Mouse (Mus musculus) neural tube, embryonic 12.5 days (tissue): ENCODE data around the gene Pmp22. TPM values are rescaled to one million over a fixed set of nuclear protein-coding genes. Genes with fewer than 3 reads are reported as not detected.

Experiments
- ATAC-seq: fragments of 200-750 bp; cut with Nextera tagmentation; 2 replicates; pipeline ENCODE4 v1.8.0; 2017; ENCODE audit warnings: low read depth, mild to moderate bottlenecking, moderate TSS enrichment, moderate library complexity; ENCODE audit not compliant: low FRiP score
- H3K27ac ChIP-seq: fragments of 300-500 bp; sonication (generic); 2 replicates; pipeline ENCODE4 v1.5.1; 2016
- H3K27me3 ChIP-seq: fragments of 300-500 bp; sonication (generic); replicated peaks from 2 replicates; pipeline ENCODE4 v1.6.1; 2016; ENCODE audit warnings: mild to moderate bottlenecking
- H3K36me3 ChIP-seq: fragments of 300-500 bp; sonication (generic); 2 replicates; pipeline ENCODE4 v1.6.1; 2016; ENCODE audit warnings: mild to moderate bottlenecking
- H3K4me1 ChIP-seq: fragments of 300-500 bp; sonication (generic); 2 replicates; pipeline ENCODE4 v1.6.1; 2016
- H3K4me2 ChIP-seq: fragments of 300-500 bp; sonication (generic); replicated peaks from 2 replicates; pipeline ENCODE4 v1.6.1; 2016; ENCODE audit warnings: mild to moderate bottlenecking
- H3K4me3 ChIP-seq: fragments of 300-500 bp; sonication (generic); 2 replicates; pipeline ENCODE4 v1.5.1; 2016
- H3K9ac ChIP-seq: fragments of 300-500 bp; sonication (generic); 2 replicates; pipeline ENCODE4 v1.6.1; 2016; ENCODE audit warnings: mild to moderate bottlenecking
- H3K9me3 ChIP-seq: fragments of 300-500 bp; sonication (generic); 2 replicates; pipeline ENCODE4 v1.6.1; 2016; ENCODE audit warnings: mild to moderate bottlenecking
- WGBS: fragments of 180-500 bp; shearing (Covaris S2); methylation state at CpG from one replicate; pipeline ENCODE4 v1.1.7; 2016; 5-methylcytosine and 5-hydroxymethylcytosine counted together
- polyA plus RNA-seq: library from polyadenylated mRNA; unstranded; fragments of >200 nt; fragmentation: Nextera tagmentation; extraction: Ambion mirVana; gene quantifications from 2 replicates; pipeline ENCODE4 v1.2.1, GENCODE M21; 2016

Gene Pmp22
- polyA plus RNA-seq, 1 experiment from 2014 or later = 29.8 TPM

DNA sequence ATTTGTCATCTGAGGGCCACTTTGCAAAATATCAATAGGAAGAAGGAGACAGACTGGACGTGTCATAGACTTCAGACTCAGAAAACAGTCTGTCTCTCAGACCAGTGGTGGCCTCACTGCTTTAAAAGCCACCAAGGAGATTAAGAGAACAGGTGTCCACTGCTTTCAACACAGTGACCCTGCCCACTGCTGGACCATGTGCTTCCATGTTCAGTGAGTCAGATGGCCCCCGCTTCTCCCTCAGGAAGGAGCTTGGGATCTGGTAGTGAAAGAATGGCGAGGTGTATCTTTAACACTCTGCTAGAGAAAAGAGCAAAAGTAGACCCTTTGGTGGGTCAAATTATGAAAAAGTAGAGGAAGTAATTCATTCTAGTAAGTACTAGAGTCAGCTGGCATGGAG, 18.5 kb upstream of the Pmp22 start:
- no peaks in the 10 kb centered on the region for H3K9me3 ChIP-seq
- no peak overlapping the region for H3K4me2 ChIP-seq
- 87% methylated on average over 3 of the region's 3 CpGs for WGBS
- H3K4me1 ChIP-seq = no peaks in the 10 kb centered on the region
- no peak overlapping the region for H3K27ac ChIP-seq
- no peak for ATAC-seq
- no peak overlapping the region for H3K9ac ChIP-seq
- no peaks in the 10 kb centered on the region for H3K36me3 ChIP-seq
- H3K27me3 ChIP-seq = no peaks in the 10 kb centered on the region
- H3K4me3 ChIP-seq = no peak overlapping the region

DNA sequence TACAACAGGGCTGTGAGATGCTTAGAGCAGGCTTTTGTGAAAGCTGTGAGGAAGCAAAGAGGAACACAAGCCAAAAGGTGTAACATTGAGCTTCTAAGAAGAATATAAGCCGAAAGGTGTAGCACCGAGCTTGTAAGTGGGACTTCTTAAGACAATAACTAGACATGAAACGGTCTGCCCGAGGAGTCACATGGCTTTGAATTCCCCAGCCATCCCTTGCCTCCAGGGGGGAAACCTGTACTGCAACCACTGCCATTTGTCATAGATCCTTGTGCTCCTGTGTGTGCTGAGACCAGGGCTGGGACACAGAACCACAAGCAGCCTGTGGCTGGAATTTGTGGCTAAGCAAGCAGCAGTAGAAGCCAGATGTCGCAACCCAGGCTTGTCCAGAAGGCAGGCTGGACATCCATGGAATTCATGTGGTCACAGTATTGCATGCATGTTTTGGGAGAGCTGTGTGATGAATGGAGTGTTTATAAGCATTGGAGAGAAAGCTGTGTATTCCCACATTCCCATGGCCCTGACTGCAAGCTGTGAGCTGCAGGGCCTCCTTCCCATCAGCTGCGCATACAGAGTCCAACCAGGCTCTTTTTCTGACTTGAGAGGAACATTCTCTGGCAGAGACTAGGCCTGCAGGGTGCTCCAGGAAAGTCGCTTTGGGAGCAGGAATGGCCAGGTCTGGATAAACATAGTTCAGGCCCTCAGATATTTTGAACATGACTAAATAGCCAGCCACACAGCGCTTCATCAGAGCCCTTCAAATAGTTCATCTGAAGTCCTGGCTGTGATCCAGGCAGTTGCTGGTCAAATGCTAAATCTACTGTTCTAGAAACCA, 13.8 kb upstream of the Pmp22 start:
- WGBS = 86% methylated on average over 8 of the region's 8 CpGs
- Histone ChIP-seq H3K27ac (no peak overlapping the region), H3K4me3 (no peak overlapping the region), H3K4me1 (no peaks in the 10 kb centered on the region), H3K9ac (no peak overlapping the region), H3K9me3 (no peaks in the 10 kb centered on the region), H3K36me3 (no peaks in the 10 kb centered on the region), H3K27me3 (no peaks in the 10 kb centered on the region), H3K4me2 (no peak overlapping the region)
- no peak for ATAC-seq

DNA sequence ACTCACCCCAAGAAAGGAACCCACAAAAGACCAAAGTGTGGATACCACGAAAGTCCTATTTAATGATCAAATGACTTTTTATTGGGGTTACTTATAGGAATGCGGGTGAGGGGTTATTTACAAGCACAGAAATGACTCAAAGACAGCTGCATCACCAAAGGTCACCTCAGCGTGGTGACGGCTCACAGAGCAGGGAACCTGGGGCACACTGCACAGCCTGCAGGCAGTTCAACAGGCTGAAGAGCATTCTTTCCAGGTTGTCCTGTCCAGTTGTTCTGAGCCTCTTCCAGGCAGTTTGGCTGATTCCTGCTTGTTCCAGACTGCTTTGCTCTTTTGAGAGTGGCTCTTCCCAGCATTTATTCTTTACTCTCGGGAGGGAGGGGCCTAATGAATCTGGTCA, 12.1 kb upstream of the Pmp22 start:
- Histone ChIP-seq H3K4me3 (no peak overlapping the region), H3K9ac (no peak overlapping the region), H3K9me3 (no peaks in the 10 kb centered on the region), H3K4me1 (no peaks in the 10 kb centered on the region), H3K4me2 (no peak overlapping the region), H3K27ac (no peak overlapping the region), H3K36me3 (no peaks in the 10 kb centered on the region), H3K27me3 (no peaks in the 10 kb centered on the region)
- ATAC-seq = no peak
- 90% methylated on average over 5 of the region's 5 CpGs for WGBS

DNA sequence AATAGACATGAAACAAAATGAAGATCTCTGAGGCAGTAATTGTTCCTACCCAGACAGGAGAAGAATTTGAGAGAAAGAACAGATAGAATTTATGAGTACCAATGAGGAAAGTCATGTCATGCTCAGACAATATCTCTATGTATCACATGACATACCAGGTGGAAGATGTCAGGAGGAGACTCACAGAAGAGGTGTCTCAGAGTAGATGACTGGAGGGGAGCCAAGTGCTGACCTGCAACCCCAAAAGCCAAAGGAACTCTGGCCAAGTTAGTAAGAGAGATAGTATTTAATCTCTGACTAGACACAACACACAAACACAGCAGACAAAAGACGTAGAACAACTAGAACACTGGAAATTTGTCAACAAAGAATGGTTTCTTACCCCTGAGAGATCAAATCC, 11.5 kb upstream of the Pmp22 start:
- no peak overlapping the region for H3K4me2 ChIP-seq
- no peaks in the 10 kb centered on the region for H3K4me1 ChIP-seq
- no peak overlapping the region for H3K4me3 ChIP-seq
- no peaks in the 10 kb centered on the region for H3K36me3 ChIP-seq
- H3K27ac ChIP-seq = no peak overlapping the region
- H3K9me3 ChIP-seq = no peaks in the 10 kb centered on the region
- 92% methylated on average over 1 of the region's 1 CpGs for whole genome bisulfite sequencing
- no peak for ATAC-seq
- no peaks in the 10 kb centered on the region for H3K27me3 ChIP-seq
- no peak overlapping the region for H3K9ac ChIP-seq

DNA sequence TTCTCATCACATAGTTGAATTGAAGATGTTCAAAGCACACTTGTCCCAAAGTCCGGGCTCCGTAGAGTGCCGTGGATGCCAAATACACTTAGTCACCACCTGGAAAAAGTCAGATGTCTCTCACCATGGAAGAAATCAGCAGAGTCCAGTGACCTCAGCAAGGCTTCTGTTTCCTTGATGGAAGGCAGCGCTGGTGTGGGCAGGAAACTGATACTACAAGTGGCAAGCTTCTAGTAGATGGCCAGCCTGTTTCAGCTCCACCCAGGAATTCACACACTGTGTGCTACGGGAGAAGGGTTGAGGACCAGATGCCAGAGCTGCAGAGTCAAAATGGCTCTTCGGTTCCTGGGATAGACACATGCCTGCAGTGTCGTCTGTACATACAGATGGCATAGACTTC, 9.0 kb upstream of the Pmp22 start:
- WGBS = 86% methylated on average over 7 of the region's 7 CpGs
- H3K4me2 ChIP-seq = no peak overlapping the region
- H3K9ac ChIP-seq = no peak overlapping the region
- H3K27me3 ChIP-seq = no peaks in the 10 kb centered on the region
- no peak overlapping the region for H3K4me3 ChIP-seq
- no peak overlapping the region for H3K27ac ChIP-seq
- no peaks in the 10 kb centered on the region for H3K9me3 ChIP-seq
- no peak for ATAC-seq
- H3K4me1 ChIP-seq = no peaks in the 10 kb centered on the region
- no peaks in the 10 kb centered on the region for H3K36me3 ChIP-seq

DNA sequence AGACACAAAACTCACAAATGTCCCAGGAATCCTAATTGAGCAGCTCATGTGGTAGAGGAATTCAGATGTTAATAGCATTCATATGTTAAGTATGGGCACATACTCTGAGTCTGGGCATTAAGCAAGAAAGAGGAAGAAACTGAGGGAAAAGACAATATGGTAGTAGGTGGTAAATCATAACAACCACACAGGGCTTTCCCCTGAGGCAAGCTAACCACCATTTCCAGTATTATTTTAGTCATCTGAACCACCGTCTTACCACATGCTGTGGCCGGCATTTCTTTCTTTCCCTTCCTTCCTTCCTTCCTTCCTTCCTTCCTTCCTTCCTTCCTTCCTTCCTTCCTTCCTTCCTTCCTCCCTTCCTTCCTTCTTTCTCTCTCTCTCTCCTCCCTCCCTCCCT, 6.5 kb upstream of the Pmp22 start:
- ATAC-seq = no peak
- no peaks in the 10 kb centered on the region for H3K4me1 ChIP-seq
- no peak overlapping the region for H3K27ac ChIP-seq
- no peaks in the 10 kb centered on the region for H3K36me3 ChIP-seq
- no peaks in the 10 kb centered on the region for H3K9me3 ChIP-seq
- no peak overlapping the region for H3K9ac ChIP-seq
- WGBS = 66% methylated on average over 2 of the region's 2 CpGs
- no peaks in the 10 kb centered on the region for H3K27me3 ChIP-seq
- no peak overlapping the region for H3K4me3 ChIP-seq
- no peak overlapping the region for H3K4me2 ChIP-seq

DNA sequence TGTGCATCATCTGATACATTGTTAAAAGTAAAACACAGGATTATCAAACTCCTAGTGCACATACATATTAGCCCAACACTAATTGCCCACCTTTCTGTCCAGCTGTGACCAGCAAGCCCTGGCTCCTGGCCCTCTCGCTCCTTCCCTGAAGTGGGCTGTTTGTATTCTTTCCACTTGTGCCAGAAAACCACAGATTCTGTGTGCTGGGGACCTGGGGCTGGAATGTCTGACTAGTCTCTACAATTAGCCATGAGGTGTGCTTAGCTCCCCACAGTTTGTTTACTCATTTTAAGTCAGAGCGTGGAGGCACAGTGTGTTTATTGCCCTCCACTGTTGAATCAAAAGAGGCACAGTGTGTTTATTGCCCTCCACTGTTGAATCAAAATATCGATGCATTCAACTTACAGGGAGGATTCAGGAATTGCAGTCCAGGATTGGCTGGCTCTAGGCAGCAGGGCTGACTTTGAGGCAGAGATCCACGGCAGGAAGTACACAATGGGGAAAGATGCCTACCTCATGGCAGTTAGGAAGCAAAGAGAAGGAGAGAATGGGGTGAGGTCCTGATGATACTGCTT, 5.9 kb upstream of the Pmp22 start:
- H3K36me3 ChIP-seq = no peaks in the 10 kb centered on the region
- WGBS = 35% methylated on average over 4 of the region's 4 CpGs
- H3K9me3 ChIP-seq = no peaks in the 10 kb centered on the region
- H3K4me1 ChIP-seq = no peaks in the 10 kb centered on the region
- no peak overlapping the region for H3K9ac ChIP-seq
- H3K27me3 ChIP-seq = no peaks in the 10 kb centered on the region
- ATAC-seq = no peak
- H3K27ac ChIP-seq = no peak overlapping the region
- no peak overlapping the region for H3K4me3 ChIP-seq
- no peak overlapping the region for H3K4me2 ChIP-seq

DNA sequence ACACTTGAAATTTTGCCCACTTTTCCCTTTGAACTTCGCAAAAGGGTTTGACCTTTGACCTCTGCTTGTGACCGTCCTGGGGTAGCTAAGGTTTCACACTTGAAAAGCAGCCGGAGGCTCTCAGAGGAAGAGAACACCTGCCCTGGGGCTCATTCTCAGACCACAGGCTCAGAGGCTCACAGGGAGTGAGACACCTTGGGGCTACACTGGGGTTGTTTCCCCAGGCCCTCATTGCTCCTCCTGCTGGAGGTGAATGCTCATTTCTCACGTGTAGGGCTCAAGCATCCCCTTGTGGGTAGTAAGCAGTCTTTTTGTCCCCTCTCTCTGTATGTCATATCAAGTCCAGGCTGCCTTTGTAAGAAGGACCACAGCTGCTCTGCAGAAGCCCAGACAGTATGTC, 4.5 kb upstream of the Pmp22 start:
- 6% methylated on average over 4 of the region's 4 CpGs for WGBS
- Histone ChIP-seq H3K4me3 (no peak overlapping the region), H3K27me3 (peaks cover 7% of the 10 kb centered on the region), H3K36me3 (no peaks in the 10 kb centered on the region), H3K4me1 (no peaks in the 10 kb centered on the region), H3K9ac (no peak overlapping the region), H3K4me2 (no peak overlapping the region), H3K9me3 (no peaks in the 10 kb centered on the region), H3K27ac (no peak overlapping the region)
- ATAC-seq = no peak

DNA sequence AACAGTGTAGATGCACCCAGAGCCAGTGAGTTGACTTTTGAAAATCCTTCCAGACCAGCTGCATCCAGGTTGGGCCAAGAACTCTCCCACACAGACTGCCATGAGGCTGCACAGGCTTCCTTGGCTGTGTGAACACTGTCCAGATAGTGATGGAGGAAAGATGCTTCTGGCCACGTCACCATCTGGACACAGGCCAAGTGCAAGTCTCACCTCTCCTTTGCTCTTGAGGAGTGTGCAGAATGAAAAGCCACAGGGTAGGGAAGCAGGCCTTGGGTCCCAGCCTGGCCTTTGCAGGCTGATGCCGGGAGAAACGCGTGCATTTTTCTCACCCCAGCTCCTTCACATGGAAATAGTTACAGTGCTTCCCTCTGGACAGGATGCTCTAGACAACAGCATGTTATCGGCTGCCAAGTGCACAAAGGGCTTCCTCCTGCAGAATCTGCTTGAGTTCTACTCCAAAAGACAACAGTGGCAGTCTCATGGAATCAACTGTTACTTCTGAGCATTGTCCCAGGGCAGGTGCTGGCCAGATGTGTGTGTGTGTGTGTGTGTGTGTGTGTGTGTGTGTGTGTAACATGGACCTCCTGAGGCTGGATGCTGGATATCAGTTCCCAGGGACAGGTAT, 2.8 kb upstream of the Pmp22 start:
- 80% methylated on average over 5 of the region's 5 CpGs for WGBS
- H3K9ac ChIP-seq = no peak overlapping the region
- no peak overlapping the region for H3K27ac ChIP-seq
- H3K27me3 ChIP-seq = peaks cover 22% of the 10 kb centered on the region
- no peaks in the 10 kb centered on the region for H3K9me3 ChIP-seq
- peaks cover 5% of the 10 kb centered on the region; the same call in 1 of the 2 replicates for H3K4me1 ChIP-seq
- H3K4me2 ChIP-seq = no peak overlapping the region
- no peak for ATAC-seq
- no peaks in the 10 kb centered on the region for H3K36me3 ChIP-seq
- H3K4me3 ChIP-seq = no peak overlapping the region

DNA sequence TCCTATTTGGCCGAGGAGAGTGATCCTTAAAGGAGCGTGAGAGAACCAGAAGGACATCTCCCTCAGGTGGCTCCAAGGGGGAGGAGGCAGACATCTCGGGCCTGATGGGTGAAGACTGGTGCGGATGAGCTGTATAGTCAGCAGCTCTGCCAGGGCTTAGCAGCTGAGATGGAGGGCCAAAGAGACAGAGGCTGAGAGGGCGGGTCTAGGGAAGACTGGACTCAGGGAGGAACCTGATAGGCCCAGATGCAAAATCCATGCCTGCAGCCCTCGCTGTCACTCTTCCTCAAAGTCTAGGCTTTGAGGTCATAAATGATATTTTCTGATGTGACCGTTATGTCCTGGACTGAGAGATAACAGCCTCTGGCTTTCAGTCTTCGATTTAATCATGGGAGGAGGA, 1.8 kb upstream of the Pmp22 start:
- H3K4me1 ChIP-seq = peaks cover 13% of the 10 kb centered on the region
- ATAC-seq = no peak
- WGBS = 87% methylated on average over 8 of the region's 8 CpGs
- H3K4me3 ChIP-seq = no peak overlapping the region
- H3K9ac ChIP-seq = no peak overlapping the region
- H3K4me2 ChIP-seq = no peak overlapping the region
- H3K36me3 ChIP-seq = no peaks in the 10 kb centered on the region
- H3K9me3 ChIP-seq = no peaks in the 10 kb centered on the region
- H3K27me3 ChIP-seq = peaks cover 32% of the 10 kb centered on the region
- H3K27ac ChIP-seq = no peak overlapping the region

DNA sequence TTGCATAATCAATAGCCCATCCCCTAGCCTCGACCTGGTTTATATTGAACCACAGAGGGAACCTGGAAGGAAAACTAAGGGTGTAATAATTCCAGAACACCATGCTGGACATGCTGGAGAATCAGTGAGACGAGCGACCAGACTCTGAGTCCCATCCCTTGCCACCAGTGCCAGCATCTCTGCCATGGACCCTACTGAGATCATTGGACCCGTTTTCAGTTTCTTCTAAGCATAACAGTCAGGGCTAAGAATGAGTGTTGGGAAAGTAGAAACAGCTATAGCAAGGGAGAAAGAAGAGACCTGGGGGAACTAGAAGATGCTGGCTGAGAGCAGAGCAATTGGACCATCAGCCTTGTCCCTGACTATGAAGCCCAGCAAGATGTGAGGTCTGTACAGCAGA, 1.3 kb upstream of the Pmp22 start:
- 91% methylated on average over 4 of the region's 4 CpGs for WGBS
- Histone ChIP-seq H3K4me2 (no peak overlapping the region), H3K9ac (no peak overlapping the region), H3K27ac (no peak overlapping the region), H3K36me3 (no peaks in the 10 kb centered on the region), H3K9me3 (no peaks in the 10 kb centered on the region), H3K4me1 (peaks cover 18% of the 10 kb centered on the region), H3K4me3 (no peak overlapping the region), H3K27me3 (peaks cover 37% of the 10 kb centered on the region)
- no peak for ATAC-seq

DNA sequence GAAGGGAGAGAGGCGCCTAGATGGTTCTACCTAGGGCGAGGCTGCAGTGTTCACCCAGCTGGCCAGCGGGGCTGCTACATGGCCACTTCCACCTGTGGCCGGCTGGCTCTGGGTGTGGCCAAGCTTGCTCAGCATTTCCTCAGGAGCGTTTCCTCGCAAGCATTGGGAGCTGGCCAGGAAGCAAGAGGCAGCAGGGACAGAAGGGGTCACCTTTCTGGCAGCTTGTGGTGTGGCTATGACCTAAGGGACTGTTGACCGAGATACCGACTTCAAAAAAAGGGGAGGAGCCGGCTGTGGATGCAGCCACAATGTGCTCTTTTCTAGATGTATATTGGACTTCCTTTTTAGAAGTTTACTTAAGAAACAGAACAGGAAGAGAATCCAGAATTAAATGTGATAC, 593 bp downstream of the Pmp22 start:
- no peak for ATAC-seq
- 50% methylated on average over 9 of the region's 9 CpGs for WGBS
- Histone ChIP-seq H3K9me3 (no peaks in the 10 kb centered on the region), H3K36me3 (no peaks in the 10 kb centered on the region), H3K4me1 (peaks cover 26% of the 10 kb centered on the region), H3K4me3 (no peak overlapping the region), H3K9ac (no peak overlapping the region), H3K27ac (no peak overlapping the region), H3K27me3 (peaks cover 55% of the 10 kb centered on the region), H3K4me2 (no peak overlapping the region)
